Mouse (Mus musculus): ENCODE results near the gene Lmod1. TPM values are rescaled to one million over a fixed set of nuclear protein-coding genes. Genes with fewer than 3 reads are reported as not detected.
"Not testable (repeated sequence)": the region's sequence is repeated elsewhere in the genome, so short reads cannot be mapped to it uniquely, and the experiment has no call there.

The Lmod1 gene
- polyA plus RNA-seq, 1 experiment: 2.2 TPM

GRCm38 (mm10) chr1:135378576-135378975 lies 54.0 kb downstream of the Lmod1 start:
- Histone ChIP-seq H3K4me3 (ENCODE audit: extremely low read depth, insufficient read depth, insufficient read length) (no peak overlapping the region), H3K27me3 (ENCODE audit: control insufficient read depth, insufficient read depth, low read length) (peaks cover 3% of the 10 kb centered on the region; the same call in 1 of the 2 replicates), H3K36me3 (ENCODE audit: control insufficient read depth, insufficient read depth, low read length) (peaks cover 2% of the 10 kb centered on the region; the same call in 1 of the 2 replicates), H3K4me1 (ENCODE audit: control insufficient read depth, insufficient read depth, insufficient read length) (no peaks in the 10 kb centered on the region), H3K27ac (ENCODE audit: insufficient read depth, low read length) (no peak overlapping the region)
- TF ChIP-seq POLR2A (IDR thresholded peaks at IDR 0.05; ENCODE audit: low read depth, low read length): no peak
- no peak for TF ChIP-seq CTCF (IDR thresholded peaks at IDR 0.05; ENCODE audit: extremely low read depth, insufficient read depth, insufficient read length, insufficient replicate concordance)
- DNase-seq (ENCODE audit: low read depth in 1 of 2, low spot score in 2 of 2): no peak
- 66% methylated on average over 9 of the region's 9 CpGs for WGBS

DNA sequence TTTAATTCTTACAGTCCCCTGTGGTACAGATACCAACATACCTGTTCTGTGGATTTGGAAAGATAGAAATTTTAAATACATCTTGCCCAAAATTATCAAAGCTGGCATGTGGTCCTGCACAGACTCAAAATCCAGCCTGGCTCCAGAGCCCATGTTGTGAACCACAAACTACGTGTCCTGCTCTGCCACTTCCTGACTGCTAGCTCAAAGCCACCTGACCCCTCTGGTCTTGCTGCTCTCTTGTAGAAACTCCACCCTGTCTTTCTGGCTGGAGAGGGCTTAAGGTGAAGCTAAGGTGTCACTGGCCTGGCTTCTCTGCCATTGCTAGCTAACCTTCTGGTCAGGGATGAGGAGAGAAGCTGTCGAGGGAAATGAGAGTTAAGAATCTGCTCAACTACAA lies 54.4 kb downstream of the Lmod1 start:
- WGBS: 32% methylated on average over 2 of the region's 2 CpGs
- Histone ChIP-seq H3K27me3 (ENCODE audit: control insufficient read depth, insufficient read depth, low read length) (peaks cover 3% of the 10 kb centered on the region; the same call in 1 of the 2 replicates), H3K27ac (ENCODE audit: insufficient read depth, low read length) (no peak overlapping the region), H3K4me1 (ENCODE audit: control insufficient read depth, insufficient read depth, insufficient read length) (no peaks in the 10 kb centered on the region), H3K4me3 (ENCODE audit: extremely low read depth, insufficient read depth, insufficient read length) (no peak overlapping the region), H3K36me3 (ENCODE audit: control insufficient read depth, insufficient read depth, low read length) (peaks cover 6% of the 10 kb centered on the region; the same call in 1 of the 2 replicates)
- no peak for DNase-seq (ENCODE audit: low read depth in 1 of 2, low spot score in 2 of 2)
- no peak for TF ChIP-seq CTCF (IDR thresholded peaks at IDR 0.05; ENCODE audit: extremely low read depth, insufficient read depth, insufficient read length, insufficient replicate concordance)

DNA sequence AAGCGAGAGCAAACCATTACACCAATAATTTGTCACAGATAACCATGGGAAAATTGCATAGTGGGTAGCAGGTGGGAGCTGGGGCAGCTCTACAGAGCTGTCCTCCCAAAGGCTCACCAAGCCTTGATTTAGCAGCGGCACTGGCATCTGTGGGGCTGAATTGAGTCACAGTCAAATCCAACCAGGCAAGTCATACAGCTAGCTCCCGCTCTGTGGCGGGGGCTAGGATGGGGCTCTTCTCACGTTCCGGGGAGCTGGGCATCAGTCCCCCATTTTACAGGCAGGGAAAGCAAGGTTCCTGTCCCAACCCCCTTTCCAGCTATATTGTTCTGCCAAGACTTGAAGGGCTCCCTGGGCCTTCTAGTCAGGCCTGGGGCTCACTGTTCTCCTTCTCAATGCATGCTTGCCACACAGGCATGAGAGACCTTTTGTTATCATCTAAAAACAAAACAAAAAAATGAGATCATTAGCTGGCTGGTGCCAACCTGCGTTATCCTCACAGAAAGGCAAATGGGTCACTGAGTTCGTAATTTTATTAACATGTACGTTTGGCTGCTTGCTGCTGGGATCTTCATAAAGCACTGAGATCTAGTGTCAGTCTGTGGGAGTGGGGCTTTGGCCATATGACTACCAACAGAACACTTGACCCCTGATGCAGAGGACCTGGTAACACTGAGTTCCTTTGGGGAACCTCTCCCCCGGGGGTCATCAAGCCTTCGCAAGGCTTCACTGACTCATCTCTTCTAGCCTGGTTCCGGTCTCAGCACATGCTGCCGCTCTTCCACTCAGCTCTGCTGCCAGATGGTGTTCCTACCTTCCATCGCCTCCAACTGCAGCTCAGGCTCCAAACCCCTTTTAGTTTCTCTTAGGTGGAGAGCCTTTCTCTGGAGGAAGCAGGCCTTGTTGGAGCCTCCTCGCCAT lies 55.7 kb downstream of the Lmod1 start:
- TF ChIP-seq CTCF (IDR thresholded peaks at IDR 0.05; ENCODE audit: extremely low read depth, insufficient read depth, insufficient read length, insufficient replicate concordance): no peak
- no peak for TF ChIP-seq POLR2A (IDR thresholded peaks at IDR 0.05; ENCODE audit: low read depth, low read length)
- 83% methylated on average over 15 of the region's 15 CpGs for WGBS

GRCm38 (mm10) chr1:135381560-135381959 lies 57.0 kb downstream of the Lmod1 start:
- H3K27ac ChIP-seq (ENCODE audit: insufficient read depth, low read length); H3K4me3 ChIP-seq (ENCODE audit: extremely low read depth, insufficient read depth, insufficient read length); H3K27me3 ChIP-seq (ENCODE audit: control insufficient read depth, insufficient read depth, low read length); DNase-seq (ENCODE audit: low read depth in 1 of 2, low spot score in 2 of 2); H3K4me1 ChIP-seq (ENCODE audit: control insufficient read depth, insufficient read depth, insufficient read length): not testable (repeated sequence)
- 88% methylated on average over 6 of the region's 6 CpGs for WGBS
- H3K36me3 ChIP-seq (ENCODE audit: control insufficient read depth, insufficient read depth, low read length): peaks cover 20% of the 10 kb centered on the region

More for the DNA sequence above, 55.7 kb downstream of the Lmod1 start:
- no peaks in the 10 kb centered on the region for H3K4me1 ChIP-seq (ENCODE audit: control insufficient read depth, insufficient read depth, insufficient read length)
- peaks cover 12% of the 10 kb centered on the region for H3K36me3 ChIP-seq (ENCODE audit: control insufficient read depth, insufficient read depth, low read length)
- H3K27ac ChIP-seq (ENCODE audit: insufficient read depth, low read length): no peak overlapping the region
- DNase-seq (ENCODE audit: low read depth in 1 of 2, low spot score in 2 of 2): no peak
- no peaks in the 10 kb centered on the region for H3K27me3 ChIP-seq (ENCODE audit: control insufficient read depth, insufficient read depth, low read length)
- no peak overlapping the region for H3K4me3 ChIP-seq (ENCODE audit: extremely low read depth, insufficient read depth, insufficient read length)

GRCm38 (mm10) chr1:135384171-135384570 lies 59.6 kb downstream of the Lmod1 start:
- TF ChIP-seq CTCF (IDR thresholded peaks at IDR 0.05; ENCODE audit: extremely low read depth, insufficient read depth, insufficient read length, insufficient replicate concordance) (no peak), POLR2A (IDR thresholded peaks at IDR 0.05; ENCODE audit: low read depth, low read length) (no peak)
- WGBS: 98% methylated on average over 5 of the region's 5 CpGs
- no peak overlapping the region for H3K4me3 ChIP-seq (ENCODE audit: extremely low read depth, insufficient read depth, insufficient read length)
- no peaks in the 10 kb centered on the region for H3K27me3 ChIP-seq (ENCODE audit: control insufficient read depth, insufficient read depth, low read length)
- H3K4me1 ChIP-seq (ENCODE audit: control insufficient read depth, insufficient read depth, insufficient read length): no peaks in the 10 kb centered on the region
- DNase-seq (ENCODE audit: low read depth in 1 of 2, low spot score in 2 of 2): no peak
- peaks cover 38% of the 10 kb centered on the region for H3K36me3 ChIP-seq (ENCODE audit: control insufficient read depth, insufficient read depth, low read length)
- H3K27ac ChIP-seq (ENCODE audit: insufficient read depth, low read length): no peak overlapping the region

DNA sequence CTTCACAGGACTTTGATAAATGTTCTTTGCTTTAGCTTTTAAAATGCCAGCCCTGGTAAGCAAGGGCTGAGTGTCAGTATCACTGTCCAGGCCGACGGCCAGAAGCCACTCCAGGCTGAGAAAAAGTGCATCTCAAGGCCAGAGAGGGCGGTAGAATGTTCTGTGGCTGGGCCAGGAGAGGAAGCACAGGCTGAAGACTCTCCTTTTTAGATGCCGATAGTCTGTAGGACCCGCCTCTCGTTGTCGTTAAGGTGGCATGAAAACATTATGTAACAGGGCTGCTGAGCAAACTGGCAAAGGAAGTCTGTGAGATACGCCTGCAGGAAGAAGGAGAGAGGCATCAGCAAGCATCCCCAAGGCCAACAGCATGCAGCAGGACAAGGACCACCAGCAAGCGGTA lies 60.6 kb downstream of the Lmod1 start:
- 85% methylated on average over 9 of the region's 9 CpGs for WGBS
- Histone ChIP-seq H3K4me1 (ENCODE audit: control insufficient read depth, insufficient read depth, insufficient read length) (no peaks in the 10 kb centered on the region), H3K27me3 (ENCODE audit: control insufficient read depth, insufficient read depth, low read length) (no peaks in the 10 kb centered on the region), H3K4me3 (ENCODE audit: extremely low read depth, insufficient read depth, insufficient read length) (no peak overlapping the region), H3K36me3 (ENCODE audit: control insufficient read depth, insufficient read depth, low read length) (peaks cover 44% of the 10 kb centered on the region), H3K27ac (ENCODE audit: insufficient read depth, low read length) (no peak overlapping the region)
- no peak for DNase-seq (ENCODE audit: low read depth in 1 of 2, low spot score in 2 of 2)
- TF ChIP-seq POLR2A (IDR thresholded peaks at IDR 0.05; ENCODE audit: low read depth, low read length): no peak
- TF ChIP-seq CTCF (IDR thresholded peaks at IDR 0.05; ENCODE audit: extremely low read depth, insufficient read depth, insufficient read length, insufficient replicate concordance): no peak

DNA sequence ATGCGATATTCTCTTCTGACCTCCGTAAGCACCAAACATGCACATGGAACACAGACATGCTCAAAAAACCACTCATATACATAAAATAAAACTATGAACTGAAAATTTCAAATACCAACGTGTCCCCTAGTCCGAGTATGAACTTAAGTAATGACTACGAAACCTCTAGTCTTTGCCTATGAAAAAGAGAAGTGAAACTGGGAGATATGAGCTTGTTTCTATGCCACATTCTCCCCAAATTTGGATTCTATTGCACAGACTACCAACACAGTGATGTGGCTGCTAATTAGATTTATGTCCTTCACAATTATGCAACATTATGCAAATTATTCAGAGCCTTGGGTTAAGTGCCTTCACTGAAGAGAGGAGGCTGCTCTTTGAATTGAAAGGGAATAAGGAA lies 74.9 kb downstream of the Lmod1 start:
- 54% methylated on average over 5 of the region's 5 CpGs for WGBS
- Histone ChIP-seq H3K4me1 (ENCODE audit: control insufficient read depth, insufficient read depth, insufficient read length) (no peaks in the 10 kb centered on the region; the same call in 1 of the 2 replicates), H3K27ac (ENCODE audit: insufficient read depth, low read length) (no peak overlapping the region), H3K4me3 (ENCODE audit: extremely low read depth, insufficient read depth, insufficient read length) (no peak overlapping the region), H3K36me3 (ENCODE audit: control insufficient read depth, insufficient read depth, low read length) (peaks cover 30% of the 10 kb centered on the region), H3K27me3 (ENCODE audit: control insufficient read depth, insufficient read depth, low read length) (no peaks in the 10 kb centered on the region)
- TF ChIP-seq CTCF (IDR thresholded peaks at IDR 0.05; ENCODE audit: extremely low read depth, insufficient read depth, insufficient read length, insufficient replicate concordance) (no peak), POLR2A (IDR thresholded peaks at IDR 0.05; ENCODE audit: low read depth, low read length) (no peak)
- DNase-seq (ENCODE audit: low read depth in 1 of 2, low spot score in 2 of 2): no peak

Measured in spleen, adult 2 months (tissue).